Mouse (Mus musculus) kidney, embryonic 15.5 days (tissue): ENCODE measurements around the gene Ano9. TPM values are rescaled to one million over a fixed set of nuclear protein-coding genes. Genes with fewer than 3 reads are reported as not detected.

Experiments
- ATAC-seq: fragments of 200-750 bp; cut with Nextera tagmentation; replicated peaks from 2 replicates; pipeline ENCODE4 v1.8.0; 2017; ENCODE audit warnings: moderate TSS enrichment; ENCODE audit not compliant: low FRiP score
- H3K27ac ChIP-seq: fragments of 300-500 bp; sonication (generic); 2 replicates; pipeline ENCODE4 v1.5.1; 2015; ENCODE audit warnings: mild to moderate bottlenecking, inconsistent platforms
- H3K27me3 ChIP-seq: fragments of 300-500 bp; sonication (generic); 2 replicates; pipeline ENCODE4 v1.6.1; 2015; ENCODE audit warnings: inconsistent platforms
- H3K36me3 ChIP-seq: fragments of 300-500 bp; sonication (generic); 2 replicates; pipeline ENCODE4 v1.6.1; 2015; ENCODE audit warnings: inconsistent platforms
- H3K4me1 ChIP-seq: fragments of 300-500 bp; sonication (generic); 2 replicates; pipeline ENCODE4 v1.6.1; 2015; ENCODE audit warnings: inconsistent platforms
- H3K4me2 ChIP-seq: fragments of 300-500 bp; sonication (generic); 2 replicates; pipeline ENCODE4 v1.6.1; 2015; ENCODE audit warnings: moderate library complexity, mild to moderate bottlenecking, inconsistent platforms
- H3K4me3 ChIP-seq: fragments of 300-500 bp; sonication (generic); replicated peaks from 2 replicates; pipeline ENCODE4 v1.5.1; 2015; ENCODE audit warnings: mild to moderate bottlenecking, inconsistent platforms
- H3K9ac ChIP-seq: fragments of 300-500 bp; sonication (generic); 2 replicates; pipeline ENCODE4 v1.6.1; 2015; ENCODE audit warnings: mild to moderate bottlenecking, inconsistent platforms
- H3K9me3 ChIP-seq: fragments of 300-500 bp; sonication (generic); replicated peaks from 2 replicates; pipeline ENCODE4 v1.6.1; 2016; ENCODE audit warnings: inconsistent platforms
- WGBS: fragments of 180-500 bp; shearing (Covaris S2); methylation state at CpG from one replicate; pipeline ENCODE4 v1.1.7; 2015; ENCODE audit warnings: mixed read lengths; 5-methylcytosine and 5-hydroxymethylcytosine counted together
- polyA plus RNA-seq: library from polyadenylated mRNA; unstranded; fragments of >200 nt; fragmentation: Nextera tagmentation; extraction: Ambion mirVana; gene quantifications from 2 replicates; pipeline ENCODE4 v1.2.1, GENCODE M21; 2015

The Ano9 gene
- polyA plus RNA-seq, 1 experiment from 2014 or later, result 6.0 TPM

- peaks cover 10% of the 10 kb centered on the region; the same call in 1 of the 2 replicates for H3K4me1 ChIP-seq
- ATAC-seq, result 0 out of 2 replicates have a peak, but pooled peaks have one; percentile 20
- H3K27ac ChIP-seq, result no peak overlapping the region
- peaks cover 20% of the 10 kb centered on the region; the same call in 1 of the 2 replicates for H3K27me3 ChIP-seq
- 78% methylated on average over 4 of the region's 4 CpGs for WGBS
- H3K4me3 ChIP-seq, result no peak overlapping the region
- no peaks in the 10 kb centered on the region for H3K9me3 ChIP-seq
- H3K9ac ChIP-seq, result no peak overlapping the region
- no peaks in the 10 kb centered on the region for H3K36me3 ChIP-seq
- no peak overlapping the region for H3K4me2 ChIP-seq
Observed at GRCm38 (mm10) chr7:141078876-141079275, 38.7 kb downstream of the Ano9 start.

GRCm38 (mm10) chr7:141077841-141078240, 39.8 kb downstream of the Ano9 start, which contains the start of gene Pkp3:
Gene Pkp3, plus strand, starts transcription at chr7:141078218.
- 89% methylated on average over 15 of the region's 15 CpGs for WGBS
- Histone ChIP-seq H3K27ac (no peak within 1 kb of the TSS), H3K4me3 (no peak within 1 kb of the TSS)

GRCm38 (mm10) chr7:141073782-141074181, 43.8 kb downstream of the Ano9 start:
- H3K27ac ChIP-seq, result no peak overlapping the region
- H3K9me3 ChIP-seq, result no peaks in the 10 kb centered on the region
- 83% methylated on average over 4 of the region's 4 CpGs for WGBS
- no peak for ATAC-seq
- H3K4me2 ChIP-seq, result no peak overlapping the region
- no peak overlapping the region for H3K4me3 ChIP-seq
- H3K36me3 ChIP-seq, result no peaks in the 10 kb centered on the region
- peaks cover 21% of the 10 kb centered on the region for H3K4me1 ChIP-seq
- H3K9ac ChIP-seq, result no peak overlapping the region
- peaks cover 34% of the 10 kb centered on the region for H3K27me3 ChIP-seq

More at GRCm38 (mm10) chr7:141077841-141078240, 39.8 kb downstream of the Ano9 start, which contains the start of gene Pkp3:
- no peak for ATAC-seq
- H3K4me2 ChIP-seq, result no peak within 1 kb of the TSS
- H3K36me3 ChIP-seq, result no peaks in the 10 kb centered on the region
- no peaks in the 10 kb centered on the region for H3K9me3 ChIP-seq
- peaks cover 10% of the 10 kb centered on the region; the same call in 1 of the 2 replicates for H3K4me1 ChIP-seq
- peaks cover 20% of the 10 kb centered on the region; the same call in 1 of the 2 replicates for H3K27me3 ChIP-seq
- no peak within 1 kb of the TSS for H3K9ac ChIP-seq

GRCm38 (mm10) chr7:141072017-141072745, 45.4 kb downstream of the Ano9 start:
- H3K27me3 ChIP-seq, result peaks cover 42% of the 10 kb centered on the region
- H3K4me1 ChIP-seq, result peaks cover 20% of the 10 kb centered on the region
- peaks cover 6% of the 10 kb centered on the region; the same call in 1 of the 2 replicates for H3K36me3 ChIP-seq
- no peak overlapping the region for H3K4me3 ChIP-seq
- peak overlapping the region; percentile 13; the same call in 1 of the 2 replicates for H3K4me2 ChIP-seq
- 0 out of 2 replicates have a peak, but pooled peaks have one; percentile 12 for ATAC-seq
- H3K9me3 ChIP-seq, result no peaks in the 10 kb centered on the region
- 28% methylated on average over 23 of the region's 23 CpGs for WGBS
- H3K9ac ChIP-seq, result no peak overlapping the region
- H3K27ac ChIP-seq, result no peak overlapping the region

- Histone ChIP-seq H3K4me2 (peak overlapping the region; percentile 93), H3K4me1 (peaks cover 20% of the 10 kb centered on the region), H3K36me3 (peaks cover 11% of the 10 kb centered on the region), H3K27me3 (peaks cover 42% of the 10 kb centered on the region), H3K9ac (peak overlapping the region; percentile 42), H3K9me3 (no peaks in the 10 kb centered on the region), H3K27ac (no peak overlapping the region), H3K4me3 (peak overlapping the region; percentile 45)
- 1% methylated on average over 51 of the region's 51 CpGs for WGBS
- peak; percentile 26 for ATAC-seq
Observed at GRCm38 (mm10) chr7:141070058-141070862, 47.3 kb downstream of the Ano9 start.

- Histone ChIP-seq H3K27ac (no peak overlapping the region), H3K27me3 (peaks cover 42% of the 10 kb centered on the region), H3K4me3 (no peak overlapping the region), H3K36me3 (peaks cover 26% of the 10 kb centered on the region), H3K9ac (no peak overlapping the region), H3K4me1 (peaks cover 23% of the 10 kb centered on the region), H3K4me2 (no peak overlapping the region), H3K9me3 (no peaks in the 10 kb centered on the region)
- 67% methylated on average over 19 of the region's 19 CpGs for WGBS
- no peak for ATAC-seq
Observed at GRCm38 (mm10) chr7:141068351-141068750, 49.3 kb downstream of the Ano9 start.

- H3K27ac ChIP-seq, result no peak overlapping the region
- WGBS, result 94% methylated on average over 7 of the region's 7 CpGs
- no peaks in the 10 kb centered on the region for H3K9me3 ChIP-seq
Observed at GRCm38 (mm10) chr7:141064576-141064975, 53.0 kb downstream of the Ano9 start.

GRCm38 (mm10) chr7:141064175-141064574, 53.4 kb downstream of the Ano9 start:
- Histone ChIP-seq H3K27ac (no peak overlapping the region), H3K4me3 (no peak overlapping the region), H3K4me1 (peaks cover 26% of the 10 kb centered on the region), H3K4me2 (no peak overlapping the region), H3K9me3 (no peaks in the 10 kb centered on the region), H3K36me3 (peaks cover 26% of the 10 kb centered on the region), H3K27me3 (peaks cover 21% of the 10 kb centered on the region), H3K9ac (no peak overlapping the region)
- WGBS, result 78% methylated on average over 7 of the region's 7 CpGs
- ATAC-seq, result no peak

More at GRCm38 (mm10) chr7:141064576-141064975, 53.0 kb downstream of the Ano9 start:
- no peak for ATAC-seq
- Histone ChIP-seq H3K36me3 (peaks cover 26% of the 10 kb centered on the region), H3K9ac (no peak overlapping the region), H3K4me2 (no peak overlapping the region), H3K27me3 (peaks cover 23% of the 10 kb centered on the region), H3K4me3 (no peak overlapping the region), H3K4me1 (peaks cover 26% of the 10 kb centered on the region)

- H3K27ac ChIP-seq, result no peak overlapping the region
- no peak for ATAC-seq
- WGBS, result 82% methylated on average over 3 of the region's 3 CpGs
Observed at GRCm38 (mm10) chr7:141063353-141063752, 54.3 kb downstream of the Ano9 start.

GRCm38 (mm10) chr7:141062525-141062924, 55.1 kb downstream of the Ano9 start:
- no peak for ATAC-seq
- Histone ChIP-seq H3K4me3 (no peak overlapping the region), H3K4me2 (no peak overlapping the region), H3K9ac (no peak overlapping the region), H3K9me3 (no peaks in the 10 kb centered on the region), H3K4me1 (peaks cover 26% of the 10 kb centered on the region), H3K27me3 (peaks cover 9% of the 10 kb centered on the region), H3K27ac (no peak overlapping the region), H3K36me3 (peaks cover 20% of the 10 kb centered on the region)
- WGBS, result 85% methylated on average over 7 of the region's 7 CpGs

More at GRCm38 (mm10) chr7:141063353-141063752, 54.3 kb downstream of the Ano9 start:
- H3K4me1 ChIP-seq, result peaks cover 26% of the 10 kb centered on the region
- H3K4me2 ChIP-seq, result no peak overlapping the region
- peaks cover 14% of the 10 kb centered on the region for H3K27me3 ChIP-seq
- H3K4me3 ChIP-seq, result no peak overlapping the region
- peaks cover 26% of the 10 kb centered on the region for H3K36me3 ChIP-seq
- H3K9me3 ChIP-seq, result no peaks in the 10 kb centered on the region
- no peak overlapping the region for H3K9ac ChIP-seq

GRCm38 (mm10) chr7:141061269-141061692, 56.3 kb downstream of the Ano9 start:
- Histone ChIP-seq H3K27ac (peak overlapping the region; percentile 42; the same call in 1 of the 2 replicates), H3K9me3 (no peaks in the 10 kb centered on the region), H3K27me3 (peaks cover 9% of the 10 kb centered on the region), H3K4me1 (peaks cover 26% of the 10 kb centered on the region), H3K36me3 (peaks cover 20% of the 10 kb centered on the region), H3K4me3 (peak overlapping the region; percentile 77), H3K9ac (peak overlapping the region; percentile 72), H3K4me2 (peak overlapping the region; percentile 98)
- WGBS, result under 1% methylated on average over 37 of the region's 37 CpGs
- peak; percentile 68 for ATAC-seq
